Mouse (Mus musculus) kidney, adult 9 months (tissue): ENCODE data around the gene Cdk5r1.

Experiments used
- DNase-seq: peaks from one replicate; pipeline ENCODE4 v3.0.0; 2022

Cdk5r1 gene

DNA sequence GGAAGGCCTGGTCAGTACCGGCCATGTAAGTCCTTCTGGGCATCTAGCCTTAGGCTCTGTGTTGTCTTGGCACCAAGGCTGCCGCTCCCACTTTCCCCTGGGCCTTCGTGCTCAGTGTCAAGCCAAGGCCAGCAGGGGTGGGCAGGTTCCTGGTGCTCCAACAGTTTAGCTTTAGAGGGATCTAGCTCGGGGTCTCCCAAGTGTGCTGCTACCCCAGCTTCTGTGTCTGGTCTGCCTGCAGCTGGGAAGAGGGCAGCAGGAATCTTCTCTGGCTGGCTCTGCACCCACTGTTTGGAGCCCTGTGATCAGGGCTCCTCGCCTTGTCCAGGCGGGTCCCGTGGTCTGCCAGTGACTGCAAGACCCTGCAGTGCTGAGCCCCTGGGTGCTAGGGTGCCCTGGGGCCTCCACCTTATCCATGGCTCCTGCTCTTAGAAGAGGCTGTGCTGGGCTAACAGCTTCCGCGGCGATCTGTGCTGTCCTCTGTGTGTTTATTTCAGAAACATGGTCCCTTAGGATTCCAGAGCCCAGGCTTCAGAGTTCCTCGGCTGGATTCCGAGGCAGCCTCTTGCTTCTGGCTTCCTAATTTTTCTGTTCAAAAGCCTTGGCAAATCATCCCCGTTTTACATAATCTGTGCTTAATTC, 4.7 kb downstream of the Cdk5r1 start:
- DNase-seq: no peak

DNA sequence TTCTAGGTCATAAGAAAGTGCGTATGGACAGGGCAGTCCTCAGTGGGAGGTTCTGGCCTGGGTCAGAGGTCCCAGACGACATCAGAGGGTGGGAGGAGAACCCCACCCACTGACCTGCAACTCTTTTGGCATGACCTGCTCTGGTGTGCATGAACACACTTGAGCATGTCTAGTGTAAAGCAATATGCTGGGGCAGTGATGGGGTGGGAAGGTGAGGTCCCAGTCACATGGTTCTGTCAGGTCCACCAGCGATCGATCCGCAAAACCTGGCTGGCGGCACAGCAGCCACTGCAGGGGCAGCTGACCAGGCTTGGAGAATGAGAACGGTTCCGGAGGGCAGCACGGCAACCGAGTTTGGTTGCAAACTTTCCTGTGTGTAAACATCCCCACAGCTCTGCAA, 5.5 kb downstream of the Cdk5r1 start:
- DNase-seq: no peak

GRCm38 (mm10) chr11:80482921-80483320, 6.1 kb downstream of the Cdk5r1 start:
- no peak for DNase-seq

DNA sequence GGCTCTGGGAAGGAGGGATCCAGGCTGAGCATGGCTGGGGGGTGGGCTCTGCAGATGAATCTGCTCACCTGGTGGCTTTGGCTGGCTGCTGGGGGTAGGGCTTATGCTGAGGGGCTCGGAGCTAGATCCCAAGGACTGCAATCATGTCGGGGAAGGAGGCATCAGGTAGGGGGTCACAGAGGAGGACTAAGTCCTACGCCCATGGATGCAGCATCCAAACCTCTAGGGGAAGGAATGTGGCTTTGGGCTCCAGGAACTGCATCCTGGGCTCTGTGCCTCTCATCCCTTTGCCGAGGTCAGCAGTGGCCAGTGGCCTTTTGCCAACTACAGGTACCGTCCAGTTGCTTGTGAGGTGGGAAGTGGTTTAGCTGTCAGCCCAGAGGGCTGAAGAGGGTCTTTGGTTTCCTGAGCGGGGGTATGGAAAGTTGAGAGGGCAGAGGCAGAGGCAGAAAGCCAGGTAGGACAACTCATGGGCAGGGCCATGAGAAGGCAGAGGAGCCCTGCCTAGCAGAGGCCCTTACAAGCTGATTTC, 6.8 kb downstream of the Cdk5r1 start:
- no peak for DNase-seq

GRCm38 (mm10) chr11:80484191-80484791, 7.5 kb downstream of the Cdk5r1 start:
- DNase-seq: no peak

DNA sequence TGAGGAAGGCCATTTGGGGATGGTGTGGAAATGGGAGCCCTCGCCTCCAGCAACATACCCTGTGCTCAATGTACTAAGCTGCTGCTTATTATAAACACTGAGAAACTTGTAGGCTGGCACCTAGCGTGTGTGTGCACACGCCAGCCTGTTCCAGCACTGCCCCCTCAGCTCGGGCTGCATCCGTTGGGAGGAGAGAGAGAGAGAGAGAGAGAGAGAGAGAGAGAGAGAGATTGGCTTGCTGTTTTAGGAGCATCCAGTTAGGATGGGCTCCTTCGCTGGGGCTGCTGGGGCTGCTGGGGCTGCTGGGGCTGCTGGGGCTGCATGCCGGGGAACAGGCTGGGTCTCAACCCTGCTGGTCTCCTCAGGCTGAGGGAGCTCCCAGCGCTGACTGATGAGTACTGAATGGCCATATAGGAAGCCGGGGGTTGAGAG, 8.3 kb downstream of the Cdk5r1 start:
- no peak for DNase-seq

- no peak for DNase-seq
Measured at GRCm38 (mm10) chr11:80485622-80486206, 8.9 kb downstream of the Cdk5r1 start.

- no peak for DNase-seq
Measured at GRCm38 (mm10) chr11:80487904-80488587, 11.2 kb downstream of the Cdk5r1 start.

DNA sequence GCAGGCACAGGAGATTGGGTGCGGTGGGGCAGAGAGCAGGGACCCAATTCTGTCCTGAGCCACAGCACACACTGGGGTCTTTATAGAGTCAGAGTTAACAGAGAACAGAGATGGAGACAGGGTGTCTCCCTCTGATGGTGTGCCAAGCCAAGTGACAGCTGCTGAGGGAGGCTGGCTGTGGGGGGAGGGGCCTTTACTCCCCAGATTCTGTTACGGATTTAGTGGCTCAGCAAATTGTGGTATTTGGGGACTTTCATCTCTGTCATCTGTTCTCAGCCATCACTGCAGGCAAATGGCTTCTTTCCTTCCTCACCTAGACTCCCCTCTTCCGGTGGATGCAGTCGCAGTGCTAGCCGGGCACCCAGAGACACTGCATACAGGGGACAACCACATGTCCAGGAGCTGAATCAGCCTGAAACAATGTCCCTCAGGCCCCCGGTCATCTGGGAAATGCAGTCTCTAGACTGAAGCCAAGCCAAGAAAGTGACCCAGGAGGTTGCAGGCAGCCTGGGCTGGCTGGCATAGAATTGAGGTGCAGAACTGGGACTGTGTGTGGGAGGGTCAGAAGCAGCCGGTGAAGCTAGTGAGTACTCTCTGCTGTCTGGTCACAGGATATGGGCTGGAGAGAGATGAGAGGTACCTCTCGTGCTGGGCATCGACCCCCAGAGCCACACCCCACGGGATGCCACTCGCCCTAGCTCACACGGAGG, 12.5 kb downstream of the Cdk5r1 start:
- no peak for DNase-seq

DNA sequence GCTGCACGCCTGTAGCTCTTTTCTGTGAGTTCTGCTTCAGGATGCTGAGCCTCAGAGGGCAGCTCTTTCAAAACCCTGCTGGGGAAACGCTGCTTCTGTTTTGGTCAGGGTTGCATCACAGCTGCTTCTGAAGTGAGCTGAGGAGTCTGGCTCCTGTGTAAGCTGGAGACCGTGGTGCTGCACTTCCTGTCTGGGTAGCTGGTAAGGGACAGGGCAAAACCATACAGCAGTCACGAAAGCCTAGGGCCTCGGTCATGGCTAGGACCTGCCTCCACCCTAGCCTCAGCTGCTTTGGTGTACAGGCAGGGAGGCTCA, 13.0 kb downstream of the Cdk5r1 start:
- DNase-seq: no peak

DNA sequence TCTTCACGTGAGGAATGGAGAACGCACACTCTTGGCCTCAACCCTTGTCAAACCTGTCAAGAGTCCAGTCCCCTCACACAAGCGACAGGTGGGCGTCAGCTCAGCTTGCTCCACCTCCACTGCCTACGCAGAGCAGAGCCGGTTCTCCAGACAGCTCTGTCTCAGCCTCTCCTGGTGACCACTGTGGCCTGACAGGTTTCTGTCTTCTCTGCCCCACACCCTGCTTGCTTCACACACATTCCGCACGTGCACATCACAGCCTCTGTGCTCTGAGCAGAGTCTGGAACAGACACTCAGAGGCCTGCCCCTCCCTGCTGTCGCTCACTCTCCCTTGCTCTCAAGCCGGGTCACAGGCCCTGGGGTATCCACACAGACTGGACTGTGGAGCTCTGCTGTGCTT, 14.0 kb downstream of the Cdk5r1 start:
- DNase-seq: no peak

GRCm38 (mm10) chr11:80493186-80493585, 16.4 kb downstream of the Cdk5r1 start:
- no peak for DNase-seq

- DNase-seq: no peak
Measured at GRCm38 (mm10) chr11:80494852-80495251, 18.0 kb downstream of the Cdk5r1 start.

GRCm38 (mm10) chr11:80495972-80496371, 19.1 kb downstream of the Cdk5r1 start:
- no peak for DNase-seq

- DNase-seq: no peak
Measured at GRCm38 (mm10) chr11:80496640-80497039, 19.8 kb downstream of the Cdk5r1 start.

GRCm38 (mm10) chr11:80497225-80497919, 20.5 kb downstream of the Cdk5r1 start:
- DNase-seq: no peak

- DNase-seq: no peak
Measured at GRCm38 (mm10) chr11:80498328-80499070, 21.7 kb downstream of the Cdk5r1 start.

DNA sequence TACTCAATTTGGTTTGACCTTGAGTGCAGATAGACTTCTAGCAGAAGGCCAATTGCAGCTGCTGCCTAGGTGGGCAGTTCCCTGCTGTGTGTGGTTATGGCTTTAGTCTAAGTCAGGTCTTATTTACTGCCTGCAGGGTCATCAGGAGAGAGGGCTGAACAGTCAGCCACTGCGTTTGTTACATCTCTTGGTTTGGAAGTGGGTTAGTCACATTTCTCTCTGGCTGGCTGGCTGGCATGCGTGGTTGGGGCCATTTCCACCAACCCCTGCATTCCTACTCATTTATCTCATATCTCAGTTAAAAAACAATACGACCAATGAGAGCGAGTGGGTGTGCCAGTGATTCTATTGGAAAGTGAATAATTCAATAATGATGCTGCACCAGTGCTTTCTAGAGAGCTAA, 22.7 kb downstream of the Cdk5r1 start:
- no peak for DNase-seq

- no peak for DNase-seq
Measured at GRCm38 (mm10) chr11:80503281-80503680, 26.5 kb downstream of the Cdk5r1 start.

DNA sequence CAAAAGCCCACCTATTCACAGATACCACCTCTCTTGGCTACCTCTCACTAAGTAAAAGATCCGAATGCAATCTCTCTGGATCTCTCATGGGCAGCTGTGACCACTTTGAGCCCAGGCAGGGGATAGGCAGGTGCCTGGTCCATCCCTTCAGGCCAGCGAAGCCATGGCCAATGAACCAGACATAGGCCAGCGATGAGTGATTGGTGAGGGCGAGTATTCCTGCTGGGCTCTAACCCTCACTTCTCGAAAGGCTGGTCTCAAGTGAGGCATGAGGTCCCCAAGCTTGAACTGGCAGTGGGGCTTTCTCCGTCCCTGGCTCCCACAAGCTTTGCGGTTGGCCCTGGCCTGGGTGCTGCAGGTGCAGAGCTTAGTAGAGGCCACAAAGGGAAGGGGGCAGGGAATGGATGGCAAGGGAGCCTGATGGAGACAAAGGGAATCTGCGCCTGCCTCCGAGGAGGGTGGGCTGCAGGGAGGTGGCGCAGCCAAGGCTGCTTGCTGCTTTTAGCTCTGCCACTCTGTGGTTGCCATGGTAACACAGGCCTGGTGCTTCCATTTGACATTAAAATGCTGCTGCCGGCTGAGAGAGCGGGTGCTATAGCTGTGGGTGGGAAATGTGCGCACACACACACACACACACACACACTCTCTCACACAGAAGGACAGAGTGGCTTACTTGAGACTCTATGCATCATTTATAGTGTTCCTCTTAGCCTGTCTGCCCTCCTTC, 27.1 kb downstream of the Cdk5r1 start:
- no peak for DNase-seq
